Mouse (Mus musculus) R1 (cell line): ENCODE data around the gene Hsd17b11.

Experiments used
- DNase-seq: peaks from one replicate; pipeline ENCODE4 v3.0.0-alpha.2; 2018; ENCODE audit warnings: low read depth, low spot score

The Hsd17b11 gene

GRCm38 (mm10) chr5:104021597-104022378, at the start of gene Hsd17b11:
Gene Hsd17b11 (minus strand): TSS chr5:104021919.
- DNase-seq = peak; percentile 99

DNA sequence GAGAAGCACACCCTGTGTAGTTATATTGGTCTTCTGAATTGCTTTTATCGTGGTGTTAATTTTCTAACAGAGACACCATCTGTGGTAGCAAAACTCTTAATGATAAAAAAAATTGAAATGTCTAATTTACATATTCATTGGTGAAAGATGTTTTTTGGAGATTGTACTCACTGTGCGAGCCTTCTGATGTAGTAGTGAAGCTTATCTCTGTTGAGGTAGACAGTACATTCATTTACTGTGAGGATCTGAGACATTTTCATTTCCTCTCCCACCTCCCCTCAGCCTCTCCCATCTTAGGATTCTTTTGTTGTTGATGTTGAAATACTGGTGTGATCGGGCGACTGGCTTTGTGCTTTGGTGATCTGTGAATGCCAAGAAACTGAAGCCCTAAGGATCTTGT, 49.3 kb upstream of the Hsd17b11 start:
- DNase-seq = no peak

DNA sequence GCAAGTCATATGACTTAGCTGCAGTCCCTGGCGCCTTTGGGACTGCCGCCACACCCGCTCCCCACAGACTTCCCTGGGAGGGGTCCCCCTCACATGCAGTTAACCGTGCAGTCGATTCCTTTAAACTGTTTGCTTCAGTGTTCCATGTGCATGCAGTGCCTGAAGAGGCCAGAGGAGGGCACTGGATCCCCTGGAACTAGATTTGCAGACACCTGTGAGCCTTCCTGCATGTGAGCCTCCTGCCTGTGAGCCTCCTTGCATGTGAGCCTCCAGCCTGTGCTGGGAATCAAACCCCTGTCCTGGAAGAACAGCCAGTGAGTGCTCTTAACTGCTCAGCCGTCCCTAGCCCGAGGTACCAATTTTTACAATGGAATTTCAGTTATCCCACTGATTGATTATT, 47.0 kb upstream of the Hsd17b11 start:
- peak; percentile 64 for DNase-seq

- no peak for DNase-seq
Measured at GRCm38 (mm10) chr5:104062773-104063551, 41.2 kb upstream of the Hsd17b11 start.

DNA sequence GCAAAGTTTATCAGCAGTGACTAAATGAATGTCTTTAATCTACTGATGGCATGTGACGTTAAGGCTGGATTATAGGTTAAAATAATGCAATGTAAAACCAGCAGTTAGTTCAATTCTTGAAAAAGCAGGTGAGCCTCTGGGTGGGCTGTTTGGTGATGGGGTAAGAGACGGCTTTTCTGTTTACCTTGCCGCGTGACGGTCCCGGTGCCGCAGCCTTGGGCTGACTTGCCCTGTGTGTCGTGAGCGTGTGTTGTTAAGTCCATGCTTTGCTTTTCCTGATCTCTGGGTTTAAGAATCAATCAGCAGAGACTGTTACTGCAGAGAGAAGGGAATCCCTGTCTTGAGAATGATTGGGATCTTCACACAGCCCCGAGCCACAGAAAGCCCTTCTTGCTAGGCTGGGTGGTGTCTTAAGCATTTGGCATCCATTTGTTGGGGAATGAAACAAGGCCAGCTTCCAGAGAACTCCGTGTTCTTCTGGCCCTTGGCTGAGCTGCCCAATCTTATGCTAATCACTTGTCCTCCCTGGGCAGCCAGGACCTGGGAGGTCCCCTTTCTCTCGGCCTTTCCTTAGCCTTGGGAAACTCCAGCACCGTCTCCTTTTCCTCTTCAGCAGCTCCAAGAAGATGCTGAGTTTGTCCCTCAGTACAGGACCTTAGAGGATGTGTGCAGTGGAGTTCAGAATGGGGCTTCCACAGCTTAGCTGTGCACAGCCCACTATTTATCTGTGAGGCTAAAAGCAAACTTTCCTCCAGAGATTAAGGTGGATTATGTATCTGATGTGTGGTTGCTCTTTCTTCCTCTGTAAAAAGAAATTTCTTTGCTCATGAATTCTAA, 40.4 kb upstream of the Hsd17b11 start:
- DNase-seq = peak; percentile 44

- no peak for DNase-seq
Measured at GRCm38 (mm10) chr5:104060429-104060828, 38.7 kb upstream of the Hsd17b11 start.

DNA sequence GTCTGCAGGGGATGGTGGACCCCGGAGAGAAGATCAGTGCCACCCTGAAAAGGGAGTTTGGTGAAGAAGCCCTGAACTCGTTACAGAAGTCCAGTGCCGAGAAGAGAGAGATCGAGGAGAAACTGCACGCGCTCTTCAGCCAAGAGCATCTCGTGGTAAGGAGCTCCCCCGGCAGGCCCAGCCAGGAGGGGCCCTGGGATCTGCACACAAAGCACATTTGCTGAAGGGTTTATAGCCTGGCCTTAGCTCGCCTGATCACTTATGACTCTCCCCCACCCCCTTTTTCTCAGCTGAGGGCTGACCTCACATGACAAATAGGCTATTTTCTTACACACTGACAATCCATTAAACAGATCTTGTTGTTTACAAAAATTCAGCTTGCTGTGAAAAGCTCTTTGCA, 37.9 kb upstream of the Hsd17b11 start:
- DNase-seq = no peak

DNA sequence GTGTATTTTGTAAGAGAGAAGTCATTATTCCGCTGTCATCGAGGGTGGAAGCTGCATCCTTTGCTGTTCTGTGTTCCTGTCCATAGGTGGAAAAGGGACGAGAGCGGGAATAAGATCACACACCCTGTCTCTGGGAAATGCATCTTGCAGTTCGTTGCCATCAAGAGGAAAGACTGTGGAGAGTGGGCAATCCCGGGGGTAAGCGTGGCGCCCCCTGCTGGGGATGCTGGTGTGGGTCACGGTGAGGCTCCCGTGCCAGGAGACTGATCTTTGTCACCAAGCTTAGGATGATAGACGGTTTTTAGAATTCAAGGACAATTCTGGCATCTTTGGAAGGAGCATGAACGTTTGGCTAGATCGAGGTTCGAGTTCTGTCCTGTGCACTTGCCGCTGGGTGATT, 36.3 kb upstream of the Hsd17b11 start:
- peak; percentile 44 for DNase-seq

DNA sequence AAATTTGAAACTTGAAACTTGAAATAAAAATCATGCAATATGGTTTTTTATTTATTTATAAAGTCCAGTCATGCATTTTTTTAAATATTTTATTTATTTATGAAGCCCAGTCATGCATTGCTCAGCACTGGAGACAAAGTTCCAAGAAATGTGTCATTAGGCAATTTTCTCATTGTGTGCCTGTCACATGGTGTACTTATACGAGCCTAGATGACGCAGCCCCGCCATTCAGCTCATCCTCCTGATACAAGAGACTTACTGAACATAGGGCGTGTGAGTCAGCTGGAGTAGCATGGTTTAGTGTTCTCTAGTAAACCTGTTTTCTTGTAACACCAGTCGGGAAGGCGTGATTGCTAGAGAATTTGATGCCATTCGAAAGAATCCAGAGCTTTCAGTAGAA, 34.6 kb upstream of the Hsd17b11 start:
- no peak for DNase-seq

DNA sequence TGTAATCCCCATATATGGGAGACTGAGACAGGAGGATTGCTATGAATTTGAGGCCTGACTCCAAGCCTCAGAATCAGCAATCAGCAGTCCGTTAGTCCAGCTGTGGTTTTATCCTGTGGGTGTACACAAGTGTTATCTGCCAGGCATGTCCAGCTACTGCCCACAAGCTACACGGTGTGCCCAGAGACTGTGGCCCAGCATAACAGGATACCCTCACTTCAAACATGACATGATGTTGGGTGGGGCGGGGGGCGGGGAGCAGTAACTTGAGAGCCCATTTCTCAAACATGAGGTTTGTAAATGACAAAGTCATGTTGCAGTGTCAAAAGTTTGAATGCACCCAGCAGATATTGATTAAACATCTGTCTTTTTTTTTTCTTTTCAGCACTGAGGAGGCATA, 34.1 kb upstream of the Hsd17b11 start:
- no peak for DNase-seq

DNA sequence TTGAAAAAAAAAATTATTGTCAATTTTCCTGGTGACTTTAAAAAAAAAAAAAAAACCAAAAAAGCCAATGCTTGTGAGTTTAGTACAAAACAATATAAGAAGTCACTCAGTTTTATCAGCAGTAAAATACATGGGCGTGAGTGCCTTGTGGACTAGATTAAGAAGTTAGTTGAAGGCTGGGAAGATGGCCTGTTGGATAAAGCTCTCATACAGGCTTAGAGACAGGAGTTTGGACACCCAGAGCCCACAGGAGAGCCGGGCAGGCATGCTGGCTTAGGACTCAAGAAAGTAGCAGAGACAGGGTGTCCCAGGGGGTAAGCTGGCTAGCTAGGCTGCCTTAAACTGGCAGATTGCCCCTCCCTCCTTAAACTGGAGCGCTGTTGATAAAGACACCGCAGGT, 33.2 kb upstream of the Hsd17b11 start:
- no peak for DNase-seq

- DNase-seq = peak; percentile 87
Measured at GRCm38 (mm10) chr5:104052956-104053355, 31.2 kb upstream of the Hsd17b11 start.

GRCm38 (mm10) chr5:104048139-104048538, 26.4 kb upstream of the Hsd17b11 start:
- peak; percentile 26 for DNase-seq

GRCm38 (mm10) chr5:104047200-104048105, 25.7 kb upstream of the Hsd17b11 start:
- no peak for DNase-seq

DNA sequence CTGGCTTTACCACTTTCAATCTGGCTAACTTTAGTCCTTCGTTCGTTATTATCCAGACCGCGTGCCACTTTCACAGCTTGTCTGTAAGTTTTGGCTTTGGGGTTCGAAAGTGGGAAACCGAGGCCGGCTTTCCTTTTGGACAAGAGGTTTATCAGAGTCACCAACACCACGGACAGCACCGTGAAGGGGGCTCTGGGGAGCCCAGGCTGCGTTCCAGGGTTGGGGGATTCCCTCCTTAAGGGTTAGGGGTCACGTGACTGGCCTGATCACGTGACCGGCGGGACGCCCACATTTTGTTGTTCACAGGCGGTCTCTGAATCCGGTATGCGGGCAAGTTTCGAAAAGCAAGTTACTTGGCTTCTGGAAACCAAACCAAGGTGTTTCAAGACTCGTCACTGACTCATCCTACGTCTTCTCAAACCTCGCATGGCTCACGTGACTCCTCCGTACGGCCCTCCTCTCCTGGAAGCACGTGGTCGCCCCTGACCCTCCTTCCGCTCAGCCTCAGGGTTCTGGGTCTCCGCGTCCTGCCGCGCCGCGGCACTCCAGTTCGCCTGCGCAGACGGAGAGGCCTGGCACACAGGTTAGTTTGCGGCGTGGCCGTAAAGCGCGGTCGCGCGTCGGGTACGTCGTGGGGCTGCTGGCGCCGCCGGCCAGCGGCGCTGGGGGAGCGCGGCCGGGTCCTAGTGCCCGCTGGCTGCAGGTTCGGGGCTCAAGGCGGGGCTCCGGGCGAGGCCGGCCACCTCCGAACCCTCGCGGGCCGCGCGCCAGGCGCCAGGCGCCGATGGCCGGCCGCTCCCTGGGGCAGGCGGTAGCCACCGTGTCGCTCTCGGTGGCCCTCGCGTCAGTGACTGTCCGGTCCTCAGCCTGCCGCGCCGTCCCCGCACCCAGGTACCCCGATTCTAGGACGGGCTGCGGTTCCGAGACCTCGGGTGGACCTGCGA, 24.8 kb upstream of the Hsd17b11 start, which contains the start of gene Nudt9:
Gene Nudt9, plus strand, starts transcription at position 51 of the 944 bp plus-strand sequence.
- DNase-seq = peak; percentile 97

DNA sequence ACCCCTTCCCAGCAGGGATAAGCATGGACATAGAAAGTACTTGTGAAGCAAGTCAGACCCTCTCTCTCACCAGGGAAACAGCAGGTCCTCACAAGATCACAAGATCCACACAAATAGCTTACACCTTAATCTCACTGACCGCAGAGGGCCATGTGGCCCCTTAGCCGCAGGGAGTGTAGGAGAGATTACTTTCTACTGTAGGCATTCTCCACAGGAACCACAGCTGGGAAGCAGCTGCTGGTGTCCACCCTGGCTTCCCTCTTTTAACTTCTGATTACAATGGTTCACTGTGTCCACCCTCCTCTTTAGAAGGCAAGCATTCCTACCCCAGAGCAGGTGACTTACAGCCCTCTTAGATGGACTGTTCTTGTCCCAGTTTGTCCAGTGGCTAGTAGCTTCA, 22.0 kb upstream of the Hsd17b11 start:
- DNase-seq = no peak

DNA sequence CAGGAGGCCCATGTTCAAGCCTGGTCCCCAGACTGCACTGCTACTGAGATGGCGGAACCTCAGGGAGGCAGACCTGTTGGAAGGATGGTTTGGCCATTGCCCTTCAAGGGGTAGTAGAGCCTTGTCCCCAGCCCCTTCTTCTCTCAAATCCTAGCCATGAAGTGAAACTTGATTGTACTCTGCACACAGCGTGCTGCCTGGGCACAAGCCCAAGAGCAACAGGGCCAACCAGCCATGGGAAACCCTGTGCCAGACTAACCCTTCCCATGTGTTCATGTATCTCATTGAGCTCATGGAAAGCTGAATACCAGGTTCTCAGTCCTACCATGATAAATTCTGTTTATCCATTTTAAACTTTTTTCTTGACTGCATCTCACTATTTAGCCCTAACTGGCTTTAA, 21.2 kb upstream of the Hsd17b11 start:
- no peak for DNase-seq

GRCm38 (mm10) chr5:104039154-104039932, 17.6 kb upstream of the Hsd17b11 start:
- DNase-seq = peak; percentile 71

DNA sequence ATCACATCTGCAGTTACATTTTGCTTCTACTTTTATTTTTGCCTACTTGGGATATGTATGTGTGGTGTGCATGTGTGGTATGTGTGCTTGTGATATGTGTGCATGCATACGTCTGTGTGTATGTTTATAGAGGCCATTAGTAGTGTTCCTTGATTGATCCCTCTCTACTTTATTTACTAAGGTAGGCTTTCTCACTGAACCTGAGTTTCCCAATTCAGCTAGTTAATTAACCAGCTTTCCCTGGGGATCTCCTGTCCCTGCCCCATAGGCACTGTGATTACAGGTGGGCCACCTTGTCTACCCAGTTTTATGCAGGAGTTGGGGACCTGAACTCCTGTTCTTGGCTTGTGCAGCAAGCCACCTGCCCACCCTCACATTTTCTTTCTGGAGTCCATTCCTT, 15.0 kb upstream of the Hsd17b11 start:
- no peak for DNase-seq
